Mouse (Mus musculus) CH12.LX (cell line): Measurements from ENCODE around the gene Scel. TPM values are rescaled to one million over a fixed set of nuclear protein-coding genes. Genes with fewer than 3 reads are reported as not detected.
A peak's percentile ranks its signal among the peaks of the same experiment; 100 is the strongest.

Experiments used
- DNase-seq: peaks from one replicate; pipeline ENCODE4 v3.0.0-alpha.2; 2013; ENCODE audit errors: extremely low read depth
- H3K27ac ChIP-seq: 2 replicates; pipeline ENCODE4 v1.5.1; 2012; ENCODE audit warnings: low read depth, mild to moderate bottlenecking, control low read depth, moderate library complexity; ENCODE audit not compliant: insufficient read depth
- H3K27me3 ChIP-seq: replicated peaks from 2 replicates; pipeline ENCODE3; 2012; ENCODE audit warnings: inconsistent platforms
- H3K36me3 ChIP-seq, 2 experiments: replicated peaks in 1 of 2; 2 replicates each; pipeline versions ENCODE3 to v1.6.1; 2012; ENCODE audit warnings: inconsistent platforms in 1 of 2, low read length in 1 of 2, mild to moderate bottlenecking in 1 of 2, mixed read lengths in 1 of 2, moderate library complexity in 1 of 2; ENCODE audit not compliant: control insufficient read depth in 1 of 2, insufficient read depth in 1 of 2
- H3K4me1 ChIP-seq, 2 experiments: 2 replicates each; pipeline ENCODE4 v1.6.1; 2012; ENCODE audit warnings: inconsistent platforms in 1 of 2, moderate library complexity in 1 of 2; ENCODE audit not compliant: insufficient read depth in 2 of 2, control insufficient read depth in 1 of 2
- H3K4me2 ChIP-seq: 2 replicates; pipeline ENCODE4 v1.6.1; 2012; ENCODE audit warnings: low read depth, mild to moderate bottlenecking, control low read depth; ENCODE audit not compliant: poor library complexity, insufficient read depth, severe bottlenecking
- H3K4me3 ChIP-seq, 3 experiments: fragments of 150-350 bp in 1 of 3; sonication (generic) in 1 of 3; replicated peaks in 1 of 3; 2 replicates each; pipeline versions ENCODE3 to v1.5.1; 2011 to 2012; ENCODE audit warnings: low read depth in 2 of 3, low read length in 2 of 3, mild to moderate bottlenecking in 2 of 3, moderate library complexity in 2 of 3, control low read depth in 1 of 3, improper control_type of control experiment in 1 of 3, inconsistent platforms in 1 of 3, mixed read lengths in 1 of 3; ENCODE audit not compliant: poor library complexity in 1 of 3
- H3K79me2 ChIP-seq: replicated peaks from 2 replicates; pipeline ENCODE4 v1.6.1; 2012; ENCODE audit warnings: mild to moderate bottlenecking, moderate library complexity; ENCODE audit not compliant: control insufficient read depth, poor library complexity, insufficient read depth, severe bottlenecking; ENCODE audit errors: extremely low read depth
- H3K9ac ChIP-seq: 2 replicates; pipeline ENCODE4 v1.6.1; 2012; ENCODE audit warnings: low read depth, mild to moderate bottlenecking, control low read depth, moderate library complexity; ENCODE audit not compliant: insufficient read depth
- H3K9me3 ChIP-seq: replicated peaks from 2 replicates; pipeline ENCODE3; 2012; ENCODE audit warnings: low read length, inconsistent platforms, mixed read lengths
- BHLHE40 ChIP-seq: IDR thresholded peaks from 2 replicates; pipeline ENCODE4 v1.6.1; 2011; ENCODE audit warnings: mild to moderate bottlenecking, low read depth, low read length, improper control_type of control experiment
- CHD1 ChIP-seq: IDR thresholded peaks from 2 replicates; pipeline ENCODE4 v1.6.1; 2012; ENCODE audit warnings: low read depth, low read length, improper control_type of control experiment, inconsistent platforms
- CTCF ChIP-seq, 2 experiments: IDR thresholded peaks in 1 of 2; conservative IDR thresholded peaks in 1 of 2; 2 replicates each; pipeline ENCODE4 v1.5.1; 2011 to 2012; ENCODE audit warnings: low read depth in 2 of 2, low read length in 2 of 2, improper control_type of control experiment in 1 of 2, inconsistent platforms in 1 of 2, mild to moderate bottlenecking in 1 of 2, moderate library complexity in 1 of 2
- E2F4 ChIP-seq: IDR thresholded peaks from 2 replicates; pipeline ENCODE4 v1.6.1; 2011; ENCODE audit warnings: low read depth, low read length, improper control_type of control experiment; ENCODE audit not compliant: insufficient replicate concordance
- ETS1 ChIP-seq: conservative IDR thresholded peaks from 2 replicates; pipeline ENCODE4 v1.6.1; 2012; ENCODE audit warnings: low read depth, mild to moderate bottlenecking, inconsistent platforms, low read length, improper control_type of control experiment, moderate library complexity
- IRF4 ChIP-seq: IDR thresholded peaks from 2 replicates; pipeline ENCODE4 v1.6.1; 2014; ENCODE audit warnings: low read depth, mild to moderate bottlenecking, inconsistent platforms, low read length, improper control_type of control experiment
- JUN ChIP-seq: IDR thresholded peaks from 2 replicates; pipeline ENCODE4 v1.6.1; 2011; ENCODE audit warnings: low read depth, mild to moderate bottlenecking, low read length, improper control_type of control experiment, moderate library complexity; ENCODE audit not compliant: insufficient read depth
- JUND ChIP-seq: conservative IDR thresholded peaks from 2 replicates; pipeline ENCODE4 v1.6.1; 2011; ENCODE audit warnings: low read depth, low read length, improper control_type of control experiment
- KAT2A ChIP-seq: IDR thresholded peaks from 2 replicates; pipeline ENCODE4 v1.6.1; 2012; ENCODE audit warnings: low read length, improper control_type of control experiment, inconsistent platforms; ENCODE audit not compliant: insufficient replicate concordance
- MAFK ChIP-seq: IDR thresholded peaks from 2 replicates; pipeline ENCODE4 v1.6.1; 2011; ENCODE audit warnings: low read length, improper control_type of control experiment; ENCODE audit not compliant: insufficient replicate concordance
- MAX ChIP-seq: IDR thresholded peaks from 2 replicates; pipeline ENCODE4 v1.6.1; 2011; ENCODE audit warnings: low read length, improper control_type of control experiment
- MYC ChIP-seq: IDR thresholded peaks from 2 replicates; pipeline ENCODE4 v1.6.1; 2011; ENCODE audit warnings: low read depth, mild to moderate bottlenecking, improper control_type of control experiment, low read length
- NRF1 ChIP-seq: IDR thresholded peaks from 2 replicates; pipeline ENCODE4 v1.6.1; 2014; ENCODE audit warnings: low read depth, mild to moderate bottlenecking, inconsistent platforms, low read length, improper control_type of control experiment, moderate library complexity
- POLR2A ChIP-seq: IDR thresholded peaks from 2 replicates; pipeline ENCODE4 v1.6.1; 2011; ENCODE audit warnings: low read depth, mild to moderate bottlenecking, improper control_type of control experiment, low read length
- POLR2AphosphoS2 ChIP-seq: IDR thresholded peaks from 2 replicates; pipeline ENCODE4 v1.6.1; 2011; ENCODE audit warnings: low read depth, low read length, improper control_type of control experiment
- RAD21 ChIP-seq: IDR thresholded peaks from 2 replicates; pipeline ENCODE4 v1.6.1; 2011; ENCODE audit warnings: low read depth, mild to moderate bottlenecking, low read length, improper control_type of control experiment, moderate library complexity
- RCOR1 ChIP-seq: conservative IDR thresholded peaks from 2 replicates; pipeline ENCODE4 v1.6.1; 2012; ENCODE audit warnings: low read depth, mild to moderate bottlenecking, inconsistent platforms, low read length, improper control_type of control experiment
- SIN3A ChIP-seq: IDR thresholded peaks from 2 replicates; pipeline ENCODE4 v1.6.1; 2012; ENCODE audit warnings: low read length, improper control_type of control experiment, inconsistent platforms
- SMC3 ChIP-seq: IDR thresholded peaks from 2 replicates; pipeline ENCODE4 v1.6.1; 2011; ENCODE audit warnings: low read depth, low read length, improper control_type of control experiment
- TBP ChIP-seq: conservative IDR thresholded peaks from 2 replicates; pipeline ENCODE4 v1.6.1; 2011; ENCODE audit warnings: low read depth, low read length, improper control_type of control experiment
- TCF12 ChIP-seq: IDR thresholded peaks from 2 replicates; pipeline ENCODE4 v1.6.1; 2014; ENCODE audit warnings: low read depth, mild to moderate bottlenecking, inconsistent platforms, low read length, improper control_type of control experiment
- UBTF ChIP-seq: IDR thresholded peaks from 2 replicates; pipeline ENCODE4 v1.6.1; 2012; ENCODE audit warnings: low read depth, mild to moderate bottlenecking, inconsistent platforms, low read length, improper control_type of control experiment, moderate library complexity
- USF1 ChIP-seq: IDR thresholded peaks from 2 replicates; pipeline ENCODE4 v1.6.1; 2014; ENCODE audit warnings: low read depth, mild to moderate bottlenecking, inconsistent platforms, low read length, improper control_type of control experiment
- ZC3H11A ChIP-seq: IDR thresholded peaks from 2 replicates; pipeline ENCODE4 v1.6.1; 2012; ENCODE audit warnings: low read depth, mild to moderate bottlenecking, inconsistent platforms, low read length, improper control_type of control experiment
- ZKSCAN1 ChIP-seq: IDR thresholded peaks from 2 replicates; pipeline ENCODE4 v1.6.1; 2012; ENCODE audit warnings: low read depth, inconsistent platforms, low read length, improper control_type of control experiment, borderline replicate concordance
- dilution Hi-C: fragments of 300-500 bp; cut with MboI; formaldehyde crosslinking; loops from 2 replicates; pipeline ENCODE4 v1.14.3; 2020; ENCODE audit warnings: low sequenced_read_pairs; ENCODE audit not compliant: extremely low pct_unique_long_range_greater_than_20kb, extremely low pct_ligation_motif_present
- in situ Hi-C: fragments of 300-500 bp; cut with MboI; formaldehyde crosslinking; loops from 3 replicates; pipeline ENCODE4 v1.14.3; 2019; ENCODE audit warnings: low sequenced_read_pairs, low pct_ligation_motif_present, low pct_unique_long_range_greater_than_20kb, mixed read lengths
- polyA plus RNA-seq: library from polyadenylated mRNA; unstranded; fragments of >175 nt; gene quantifications from 2 replicates; pipeline ENCODE4 v1.2.1, GENCODE M21; 2012; ENCODE audit warnings: low read depth; ENCODE audit not compliant: insufficient read length
- total RNA-seq, 2 experiments: library from RNA; depleted of rRNA; stranded (reverse); fragments of 300-350 nt in 1 of 2; fragments of >200 nt in 1 of 2; gene quantifications; 2 replicates each; pipeline ENCODE4 v1.2.3; 2012 to 2014

Gene Scel
- total and polyA plus RNA-seq, 3 experiments = 0.04 to 0.31 (median 0.31) TPM

DNA sequence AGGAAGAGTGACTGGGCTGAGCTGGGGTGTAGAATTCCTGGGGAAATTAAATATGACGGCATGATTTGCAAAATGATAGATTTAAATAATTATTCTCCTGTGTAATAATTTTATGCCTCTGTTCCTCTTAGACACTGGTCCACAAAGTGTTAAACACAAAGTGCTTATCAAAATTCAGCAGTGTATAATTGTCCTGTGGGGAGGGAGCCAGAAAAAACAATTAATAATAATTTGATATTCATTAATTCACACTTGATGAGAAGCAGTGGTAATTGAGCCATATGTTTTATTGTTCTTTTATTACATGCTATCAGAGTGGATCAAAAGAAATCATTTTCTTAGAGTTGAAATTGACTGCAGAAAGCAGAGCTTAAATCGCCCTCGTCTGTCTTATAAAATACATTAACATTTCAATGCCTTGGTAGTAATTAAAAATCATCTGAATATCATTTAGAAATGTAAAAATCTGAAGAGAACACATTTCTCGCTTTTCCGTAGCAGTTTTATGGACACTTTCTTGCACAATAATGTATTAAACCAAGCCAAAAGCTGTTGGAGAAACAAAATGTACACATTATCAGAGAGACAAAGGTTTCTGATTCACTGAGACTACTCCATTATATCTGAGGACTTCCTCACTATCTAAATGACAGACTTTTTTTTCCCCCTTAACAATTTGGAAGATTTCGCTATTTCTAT, 100.6 kb downstream of the Scel start:
- H3K4me3 ChIP-seq = no peak overlapping the region
- H3K79me2 ChIP-seq = no peaks in the 10 kb centered on the region
- dilution Hi-C loops = no loop called here
- H3K4me1 ChIP-seq = peaks cover 0 to under 1% of the 10 kb centered on the region in 2 experiments; a peak in 1 of 4 replicates
- no peak overlapping the region for H3K9ac ChIP-seq
- H3K9me3 ChIP-seq = no peaks in the 10 kb centered on the region
- no peaks in the 10 kb centered on the region for H3K36me3 ChIP-seq
- no peak overlapping the region for H3K4me2 ChIP-seq
- in situ Hi-C loops = no loop called here
- no peak for DNase-seq
- H3K27me3 ChIP-seq = no peaks in the 10 kb centered on the region
- H3K27ac ChIP-seq = no peak overlapping the region
- TF ChIP-seq USF1 (no peak), ZC3H11A (no peak), ETS1 (no peak), CTCF (conservative IDR thresholded peaks at IDR 0.05 in 1 of 2, IDR thresholded peaks at IDR 0.05 in 1 of 2; ENCODE audit: low read depth in 2 of 2, low read length in 2 of 2) (no peak)
- TF ChIP-seq, all 38 proteins: peak for 0

DNA sequence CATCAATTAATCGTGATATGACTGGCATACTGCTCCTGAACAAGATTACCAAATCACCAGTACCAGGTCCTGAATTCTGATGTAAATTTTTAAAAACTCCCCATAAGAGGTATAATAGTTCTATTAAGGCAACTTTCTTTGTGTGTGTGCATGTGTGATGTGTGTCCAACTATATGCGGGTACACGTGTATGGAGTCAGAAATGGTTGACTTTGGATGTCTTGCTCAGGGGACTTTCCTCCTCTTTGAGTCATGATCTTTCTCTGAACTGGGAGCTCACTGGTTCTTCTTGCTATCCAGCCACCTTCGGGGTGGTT, 101.1 kb downstream of the Scel start:
- no peaks in the 10 kb centered on the region for H3K27me3 ChIP-seq
- H3K4me3 ChIP-seq = no peak overlapping the region
- dilution Hi-C loops = no loop called here
- peaks cover 3 to 5% of the 10 kb centered on the region in 2 experiments; a peak in 2 of 4 replicates for H3K4me1 ChIP-seq
- H3K4me2 ChIP-seq = no peak overlapping the region
- no peaks in the 10 kb centered on the region for H3K36me3 ChIP-seq
- DNase-seq = no peak
- in situ Hi-C loops = no loop called here
- H3K27ac ChIP-seq = no peak overlapping the region
- H3K9me3 ChIP-seq = no peaks in the 10 kb centered on the region
- H3K79me2 ChIP-seq = no peaks in the 10 kb centered on the region
- TF ChIP-seq JUN (no peak), CHD1 (no peak), JUND (no peak)
- H3K9ac ChIP-seq = no peak overlapping the region

DNA sequence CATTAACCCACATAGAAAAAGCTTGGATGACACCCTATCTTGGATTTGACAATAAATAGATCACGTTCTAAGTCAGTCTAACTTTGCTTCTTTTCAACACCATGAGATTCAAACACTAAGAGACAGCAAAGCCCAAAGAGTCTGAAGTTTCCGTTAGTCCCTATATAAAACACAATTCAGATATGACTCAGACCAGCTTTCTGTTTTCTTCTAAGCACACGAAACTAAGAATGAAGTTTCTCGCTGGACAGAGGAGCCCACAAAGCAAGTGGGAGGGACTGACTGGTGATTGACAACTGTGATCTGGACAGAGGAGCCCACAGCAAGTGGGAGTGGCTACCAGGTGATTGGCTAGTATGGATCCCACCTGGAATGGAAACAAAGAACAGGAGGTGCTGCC, 106.6 kb downstream of the Scel start:
- peak; percentile 72 for DNase-seq
- in situ Hi-C loops = loop anchor here (5.0 kb wide), 1 partner anchor 52 kb away; no protein-coding TSS in a partner anchor
- H3K4me1 ChIP-seq = peaks cover 10% of the 10 kb centered on the region in 2 experiments; a peak in 3 of 4 replicates
- TF ChIP-seq RCOR1 = peak; percentile 83; the same call in 1 of the 2 replicates
- no peak for TF ChIP-seq KAT2A
- no peak for TF ChIP-seq ZKSCAN1
- peak; percentile 64 for TF ChIP-seq SIN3A
- peak; percentile 24; the same call in 1 of the 2 replicates for TF ChIP-seq MAFK
- TF ChIP-seq RAD21 = no peak
- no peak; the same call in 1 of the 2 replicates for TF ChIP-seq POLR2A
- peak; percentile 96 for TF ChIP-seq IRF4
- peak; percentile 90 for TF ChIP-seq JUN
- TF ChIP-seq NRF1 = no peak
- TF ChIP-seq E2F4 = no peak
- no peak for TF ChIP-seq UBTF
- peak; percentile 32; the same call in 1 of the 2 replicates for TF ChIP-seq TCF12
- TF ChIP-seq POLR2AphosphoS2 = no peak
- TF ChIP-seq ETS1 = peak; percentile 51; the same call in 1 of the 2 replicates
- TF ChIP-seq MAX = peak; percentile 37; the same call in 1 of the 2 replicates
- TF ChIP-seq MYC = peak; percentile 48; the same call in 1 of the 2 replicates
- TF ChIP-seq USF1 = no peak
- TF ChIP-seq TBP = no peak
- TF ChIP-seq BHLHE40 = peak; percentile 65
- 0 out of 2 replicates have a peak, but pooled peaks have one; percentile 4 for TF ChIP-seq SMC3

More for the DNA sequence above, 106.6 kb downstream of the Scel start:
- Histone ChIP-seq H3K4me2 (peak overlapping the region; percentile 62), H3K9ac (no peak overlapping the region), H3K9me3 (no peaks in the 10 kb centered on the region), H3K36me3 (no peaks in the 10 kb centered on the region), H3K4me3 (no peak overlapping the region), H3K79me2 (no peaks in the 10 kb centered on the region), H3K27me3 (no peaks in the 10 kb centered on the region), H3K27ac (peak overlapping the region; percentile 46)
- dilution Hi-C loops = no loop called here
